Mouse (Mus musculus) bone marrow, adult 2 months (tissue): ENCODE results near the gene Frmd5.

ENCODE experiments used
- CTCF ChIP-seq: fragments of 200-500 bp; IDR thresholded peaks from 2 replicates; pipeline ENCODE4 v1.5.1; 2011; ENCODE audit warnings: low read length, control low read depth; ENCODE audit not compliant: control insufficient read depth, insufficient read depth
- POLR2A ChIP-seq: fragments of 200-500 bp; IDR thresholded peaks from 2 replicates; pipeline ENCODE4 v1.6.1; 2011; ENCODE audit warnings: low read depth, mild to moderate bottlenecking, control low read depth, low read length, borderline replicate concordance; ENCODE audit not compliant: control insufficient read depth

GRCm38 (mm10) chr2:121610008-121610884 is 196.6 kb downstream of the Frmd5 start:
- TF ChIP-seq CTCF (no peak), POLR2A (no peak)
